ENCODE assay signal across 31 mouse cellular contexts in the genomic region with DNA sequence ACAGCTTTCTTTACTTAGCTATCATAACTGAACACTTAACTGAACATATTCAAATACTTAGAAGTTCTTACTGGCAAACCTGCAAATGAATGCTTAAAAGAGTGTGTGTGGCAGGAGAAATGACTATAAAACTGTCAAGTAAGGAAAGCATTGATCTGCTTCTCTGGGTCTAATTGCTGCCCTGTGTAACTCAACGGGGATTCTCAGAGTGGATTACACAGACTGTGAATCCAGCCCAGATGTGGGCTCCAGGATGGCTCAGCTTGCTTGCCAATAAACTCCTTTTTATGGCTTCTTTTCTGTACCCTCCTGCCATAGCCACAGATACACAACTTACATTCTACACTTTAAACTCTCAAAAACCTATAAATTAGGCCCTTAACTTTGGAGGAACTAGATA.
DNase-seq lines count a peak whose midpoint lies in the region; ATAC-seq lines count a peak whose summit lies in the region.
"Had no signal": no experiment of that assay in that cellular context is flagged by ENCODE, and none has a peak within 500 bp of the region (broad histone marks: within the 10 kb centered on the region; RNA-seq: fewer than 3 reads in every experiment).

No protein-coding gene starts in this region.

- no peak for ATAC-seq in embryonic facial prominence, embryonic 11.5 days (replicated peaks; ENCODE audit: insufficient number of reproducible peaks, low FRiP score, low TSS enrichment, low read depth)
- no peak for ATAC-seq in intestine, embryonic 15.5 days
- ATAC-seq: forebrain, embryonic 14.5 days; forebrain, postnatal 0 days; hindbrain, embryonic 16.5 days; inflammation-experienced regulatory T-cells, adult 6 months; intestine, postnatal 0 days; Patski had no signal

- DNase-seq in embryonic facial prominence, embryonic 11.5 days (ENCODE audit: low spot score) = peak; percentile 45
- no peak for DNase-seq in embryonic facial prominence, embryonic 10.5 days (ENCODE audit: low spot score)
- peak; percentile 41 for DNase-seq in embryo, embryonic 10.5 days (ENCODE audit: low spot score)
- DNase-seq in embryo, embryonic 11.5 days (ENCODE audit: low read depth, low spot score) = peak; percentile 22
- peak; percentile 51 for DNase-seq in limb, embryonic 10.5 days (ENCODE audit: low spot score)
- no peak for DNase-seq in adrenal gland, adult 8-10 months
- no peak for DNase-seq in adrenal gland, postnatal 36 days
- DNase-seq: adrenal gland, postnatal 14 days; B cell, adult 2 months; cerebellum, adult 18-20 months; cerebellum, adult 9-10 months; cerebellum, postnatal 14 days; forebrain, postnatal 0 days; gastrocnemius, postnatal 25 days; heart, adult 18-20 months; heart, postnatal 10 days; heart, postnatal 36 days had no signal

- H3K9me3 ChIP-seq in embryonic facial prominence, embryonic 11.5 days (replicated peaks; ENCODE audit: control insufficient read depth, low read length) = no peaks in the 10 kb centered on the region
- H3K9me3 ChIP-seq in embryonic facial prominence, embryonic 10.5 days = no peaks in the 10 kb centered on the region
- no peaks in the 10 kb centered on the region for H3K9me3 ChIP-seq in limb, embryonic 10.5 days (replicated peaks)
- H3K9me3 ChIP-seq in intestine, embryonic 15.5 days = no peaks in the 10 kb centered on the region
- H3K9me3 ChIP-seq: embryonic facial prominence, embryonic 12.5 days; embryonic facial prominence, embryonic 15.5 days; heart, embryonic 12.5 days; heart, embryonic 15.5 days; hindbrain, embryonic 10.5 days; hindbrain, embryonic 13.5 days had no signal

- no peak overlapping the region for H3K4me3 ChIP-seq in embryonic facial prominence, embryonic 11.5 days (ENCODE audit: low read depth, low read length)
- no peak overlapping the region for H3K4me3 ChIP-seq in embryonic facial prominence, embryonic 10.5 days
- H3K4me3 ChIP-seq in limb, embryonic 10.5 days = no peak overlapping the region
- H3K4me3 ChIP-seq in intestine, embryonic 15.5 days (replicated peaks) = no peak overlapping the region
- H3K4me3 ChIP-seq: embryonic facial prominence, embryonic 12.5 days; embryonic facial prominence, embryonic 15.5 days; heart, embryonic 12.5 days; heart, embryonic 15.5 days; hindbrain, embryonic 10.5 days; hindbrain, embryonic 13.5 days had no signal

- no peaks in the 10 kb centered on the region for H3K27me3 ChIP-seq in embryonic facial prominence, embryonic 11.5 days (ENCODE audit: control insufficient read depth, insufficient read depth, low read length)
- peaks cover 8% of the 10 kb centered on the region; the same call in 1 of the 2 replicates for H3K27me3 ChIP-seq in embryonic facial prominence, embryonic 10.5 days (replicated peaks; ENCODE audit: low read depth, poor library complexity, severe bottlenecking)
- H3K27me3 ChIP-seq in limb, embryonic 10.5 days (ENCODE audit: low read depth, poor library complexity, severe bottlenecking) = peaks cover 27% of the 10 kb centered on the region; the same call in 1 of the 2 replicates
- H3K27me3 ChIP-seq in intestine, embryonic 15.5 days (replicated peaks) = no peaks in the 10 kb centered on the region
- H3K27me3 ChIP-seq: CH12.LX; heart, embryonic 12.5 days; heart, embryonic 15.5 days; hindbrain, embryonic 13.5 days; Patski had no signal

- no peak overlapping the region for H3K4me2 ChIP-seq in embryonic facial prominence, embryonic 11.5 days (ENCODE audit: low read depth, low read length)
- no peak overlapping the region for H3K4me2 ChIP-seq in intestine, embryonic 15.5 days (replicated peaks)
- H3K4me2 ChIP-seq: embryonic facial prominence, embryonic 12.5 days; embryonic facial prominence, embryonic 15.5 days; heart, embryonic 12.5 days; heart, embryonic 15.5 days; hindbrain, embryonic 13.5 days had no signal

- H3K4me1 ChIP-seq in embryonic facial prominence, embryonic 11.5 days (ENCODE audit: control insufficient read depth, insufficient read depth, low read length) = no peaks in the 10 kb centered on the region
- H3K4me1 ChIP-seq in embryonic facial prominence, embryonic 10.5 days = no peaks in the 10 kb centered on the region
- H3K4me1 ChIP-seq in limb, embryonic 10.5 days = peaks cover 20% of the 10 kb centered on the region
- peaks cover 3% of the 10 kb centered on the region; the same call in 1 of the 2 replicates for H3K4me1 ChIP-seq in intestine, embryonic 15.5 days (replicated peaks)
- H3K4me1 ChIP-seq: embryonic facial prominence, embryonic 12.5 days; embryonic facial prominence, embryonic 15.5 days; heart, embryonic 12.5 days; heart, embryonic 15.5 days; hindbrain, embryonic 10.5 days; hindbrain, embryonic 13.5 days had no signal

- 23% methylated on average over 1 of the region's 1 CpGs for WGBS in embryonic facial prominence, embryonic 11.5 days
- WGBS in embryonic facial prominence, embryonic 10.5 days = 34% methylated on average over 1 of the region's 1 CpGs
- 6% methylated on average over 1 of the region's 1 CpGs for WGBS in limb, embryonic 10.5 days
- 31% methylated on average over 1 of the region's 1 CpGs for WGBS in intestine, embryonic 15.5 days

- no peaks in the 10 kb centered on the region for H3K36me3 ChIP-seq in embryonic facial prominence, embryonic 11.5 days (replicated peaks; ENCODE audit: control insufficient read depth, insufficient read depth, low read depth, low read length)
- no peaks in the 10 kb centered on the region for H3K36me3 ChIP-seq in embryonic facial prominence, embryonic 10.5 days (replicated peaks)
- H3K36me3 ChIP-seq in limb, embryonic 10.5 days = no peaks in the 10 kb centered on the region
- H3K36me3 ChIP-seq in intestine, embryonic 15.5 days = no peaks in the 10 kb centered on the region
- H3K36me3 ChIP-seq: embryonic facial prominence, embryonic 12.5 days; embryonic facial prominence, embryonic 15.5 days; G1E; heart, embryonic 12.5 days; heart, embryonic 15.5 days; hindbrain, embryonic 10.5 days; hindbrain, embryonic 13.5 days had no signal

- no peak overlapping the region for H3K27ac ChIP-seq in embryonic facial prominence, embryonic 11.5 days (replicated peaks; ENCODE audit: low read depth, low read length)
- H3K27ac ChIP-seq in embryonic facial prominence, embryonic 10.5 days (replicated peaks) = no peak overlapping the region
- no peak overlapping the region for H3K27ac ChIP-seq in limb, embryonic 10.5 days
- H3K27ac ChIP-seq in intestine, embryonic 15.5 days = no peak overlapping the region
- H3K27ac ChIP-seq: embryonic facial prominence, embryonic 12.5 days; embryonic facial prominence, embryonic 15.5 days; heart, embryonic 15.5 days; hindbrain, embryonic 10.5 days; hindbrain, embryonic 13.5 days had no signal

- no peak overlapping the region for H3K9ac ChIP-seq in embryonic facial prominence, embryonic 11.5 days (replicated peaks; ENCODE audit: low read length)
- H3K9ac ChIP-seq in intestine, embryonic 15.5 days = no peak overlapping the region
- H3K9ac ChIP-seq: embryonic facial prominence, embryonic 12.5 days; embryonic facial prominence, embryonic 15.5 days; forebrain, postnatal 0 days; heart, embryonic 12.5 days; heart, embryonic 15.5 days; hindbrain, embryonic 13.5 days had no signal

Comparison
In these comparisons a context has a peak if more than half of its experiments do, and no peak if none do; other contexts are left out.
1. DNase-seq: peak in embryonic facial prominence, embryonic 11.5 days (single experiment), embryo, embryonic 10.5 days (single experiment), embryo, embryonic 11.5 days (single experiment) and limb, embryonic 10.5 days (single experiment); none in embryonic facial prominence, embryonic 10.5 days (single experiment), adrenal gland, adult 8-10 months (single experiment) and adrenal gland, postnatal 36 days (0 of 2).